31 mouse cellular contexts compared by ENCODE assay signal in the genomic region with DNA sequence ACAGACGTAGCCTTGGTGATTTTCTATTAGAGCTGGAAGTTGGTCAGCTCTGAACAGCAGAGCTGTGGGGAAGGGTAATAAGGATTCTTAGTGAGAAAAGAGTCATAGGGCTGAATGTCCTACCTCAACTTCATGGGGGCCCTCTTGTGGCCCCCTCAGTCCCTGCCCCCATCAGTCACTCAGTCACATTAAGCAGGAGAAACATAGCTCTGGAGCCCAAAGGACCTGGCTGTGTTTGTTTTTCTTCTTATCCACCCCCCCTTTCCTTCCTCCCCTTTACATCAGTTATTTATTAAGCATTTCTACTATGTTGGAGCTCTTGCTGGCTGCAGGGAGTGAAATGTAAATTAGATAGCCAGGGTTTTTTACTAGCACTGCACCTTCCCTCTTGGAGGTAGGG. TPM values are rescaled to one million over a fixed set of nuclear protein-coding genes. Genes with fewer than 3 reads are reported as not detected.
DNase-seq lines count a peak whose midpoint lies in the region; ATAC-seq and TF ChIP-seq lines count a peak whose summit lies in the region.
"Had no signal": no experiment of that assay in that cellular context is flagged by ENCODE, and none has a peak within 500 bp of the region (broad histone marks: within the 10 kb centered on the region; RNA-seq: fewer than 3 reads in every experiment).

No protein-coding gene starts in this region.

- H3K9ac ChIP-seq in kidney, embryonic 15.5 days = no peak overlapping the region
- H3K9ac ChIP-seq: embryonic facial prominence, embryonic 12.5 days; forebrain, embryonic 15.5 days; heart, embryonic 15.5 days; hindbrain, embryonic 12.5 days; liver, embryonic 13.5 days; midbrain, embryonic 15.5 days; neural tube, embryonic 15.5 days had no signal

- WGBS in kidney, embryonic 15.5 days = 57% methylated on average over 1 of the region's 1 CpGs

- no peak for TF ChIP-seq POLR2A in bone marrow macrophage, adult 2 months (IDR thresholded peaks at IDR 0.05; ENCODE audit: borderline replicate concordance, low read depth, low read length)

- H3K27ac ChIP-seq in bone marrow macrophage, adult 2 months (ENCODE audit: insufficient read depth, low read depth, low read length) = peak overlapping the region; percentile 95
- peak overlapping the region; percentile 34 for H3K27ac ChIP-seq in kidney, embryonic 15.5 days
- H3K27ac ChIP-seq: embryonic facial prominence, embryonic 12.5 days; forebrain, embryonic 15.5 days; heart, embryonic 10.5 days; heart, embryonic 15.5 days; hindbrain, embryonic 12.5 days; hindbrain, postnatal 0 days; left cerebral cortex, adult 2 months; liver, embryonic 13.5 days; midbrain, embryonic 10.5 days; midbrain, embryonic 15.5 days; neural tube, embryonic 15.5 days had no signal

- peaks cover 71% of the 10 kb centered on the region for H3K4me1 ChIP-seq in bone marrow macrophage, adult 2 months (ENCODE audit: control insufficient read depth, insufficient read depth, low read length)
- peaks cover 19% of the 10 kb centered on the region for H3K4me1 ChIP-seq in kidney, embryonic 15.5 days
- H3K4me1 ChIP-seq: embryonic facial prominence, embryonic 12.5 days; forebrain, embryonic 15.5 days; hindbrain, embryonic 12.5 days; liver, embryonic 13.5 days; midbrain, embryonic 15.5 days; neural tube, embryonic 15.5 days had no signal

- TF ChIP-seq CTCF in bone marrow macrophage, adult 2 months (IDR thresholded peaks at IDR 0.05; ENCODE audit: low read depth, low read length) = no peak

- no peaks in the 10 kb centered on the region for H3K27me3 ChIP-seq in kidney, embryonic 15.5 days
- H3K27me3 ChIP-seq: embryonic facial prominence, embryonic 12.5 days; forebrain, embryonic 15.5 days; heart, embryonic 15.5 days; hindbrain, embryonic 12.5 days; liver, embryonic 13.5 days; midbrain, embryonic 15.5 days; neural tube, embryonic 15.5 days had no signal

- H3K4me3 ChIP-seq in bone marrow macrophage, adult 2 months (ENCODE audit: insufficient read depth, low read length) = no peak overlapping the region
- H3K4me3 ChIP-seq in kidney, embryonic 15.5 days (replicated peaks) = no peak overlapping the region
- H3K4me3 ChIP-seq: embryonic facial prominence, embryonic 12.5 days; forebrain, embryonic 15.5 days; heart, embryonic 10.5 days; heart, embryonic 15.5 days; hindbrain, embryonic 12.5 days; left cerebral cortex, adult 2 months; liver, embryonic 13.5 days; midbrain, embryonic 10.5 days; midbrain, embryonic 15.5 days; neural tube, embryonic 15.5 days had no signal

- H3K9me3 ChIP-seq in kidney, embryonic 15.5 days (replicated peaks) = no peaks in the 10 kb centered on the region
- H3K9me3 ChIP-seq: embryonic facial prominence, embryonic 12.5 days; forebrain, embryonic 15.5 days; heart, embryonic 10.5 days; heart, embryonic 15.5 days; hindbrain, embryonic 12.5 days; liver, embryonic 13.5 days; midbrain, embryonic 10.5 days; midbrain, embryonic 15.5 days; neural tube, embryonic 15.5 days had no signal

- peak; percentile 28 for DNase-seq in kidney, adult 18-20 months
- no peak for DNase-seq in kidney, postnatal 10 days
- DNase-seq in layer of hippocampus, postnatal 25 days (ENCODE audit: extremely low spot score in 1 of 2, low spot score in 1 of 2) = no peak
- no peak for DNase-seq in lung, postnatal 4 days
- no peak for DNase-seq in layer of hippocampus, adult 11-12 months (ENCODE audit: low spot score)
- DNase-seq: adrenal gland, adult 2 months; adrenal gland, postnatal 36 days; cerebellum, adult 11 months; cerebellum, adult 9-11 months; embryo, embryonic 11 days; liver, embryonic 13.5 days; lung, adult 18-20 months; retina, postnatal 1 day; right cerebral cortex, postnatal 14 days; thymus, postnatal 4 days had no signal

- no peak overlapping the region for H3K4me2 ChIP-seq in kidney, embryonic 15.5 days
- H3K4me2 ChIP-seq: embryonic facial prominence, embryonic 12.5 days; forebrain, embryonic 15.5 days; heart, embryonic 15.5 days; hindbrain, embryonic 12.5 days; liver, embryonic 13.5 days; midbrain, embryonic 15.5 days; neural tube, embryonic 15.5 days had no signal

- no peaks in the 10 kb centered on the region for H3K36me3 ChIP-seq in kidney, embryonic 15.5 days
- H3K36me3 ChIP-seq: embryonic facial prominence, embryonic 12.5 days; forebrain, embryonic 15.5 days; heart, embryonic 10.5 days; heart, embryonic 15.5 days; hindbrain, embryonic 12.5 days; liver, embryonic 13.5 days; midbrain, embryonic 10.5 days; midbrain, embryonic 15.5 days; neural tube, embryonic 15.5 days had no signal

- peak; percentile 59 for ATAC-seq in kidney, embryonic 15.5 days (replicated peaks; ENCODE audit: low FRiP score)
- ATAC-seq: activated CD4-positive, CD25-positive, alpha-beta regulatory T cell, adult 4 months; CD4-positive, CD25-positive, alpha-beta regulatory T cell, adult 4 months; forebrain, embryonic 15.5 days; hindbrain, postnatal 0 days; intestine, embryonic 16.5 days; lung, postnatal 0 days; midbrain, embryonic 15.5 days had no signal

RNA-seq across cellular contexts. Expression of a gene that starts 10.0 kb away (rescaled TPM):
- polyA plus RNA-seq in bone marrow macrophage, adult 2 months (2012; ENCODE audit: insufficient read depth, insufficient read length, missing spikeins) = 48.4 and 52.1 TPM in 2 replicates
- polyA plus RNA-seq in kidney, embryonic 15.5 days (2015; fragmentation: Nextera tagmentation; extraction: Ambion mirVana) = 2.5 and 3.4 TPM in 2 replicates
- total RNA-seq in layer of hippocampus, postnatal 25 days (2021) = 1 to 10 TPM; 6.5 to 6.9 TPM

Comparison
In these comparisons a context has a peak if more than half of its experiments do, and no peak if none do; other contexts are left out.
1. RNA of a gene that starts 10.0 kb away (polyA plus RNA-seq): 48.4 to 52.1 TPM in bone marrow macrophage, adult 2 months; 2.5 to 3.4 TPM in kidney, embryonic 15.5 days; every median in the first group is over 10 times any median in the second.